Mouse (Mus musculus): ENCODE results near the gene Pcif1. TPM values are rescaled to one million over a fixed set of nuclear protein-coding genes. Genes with fewer than 3 reads are reported as not detected.

The Pcif1 gene
- total RNA-seq, 2 experiments from 2014 or later, result 34.1 to 34.5 TPM

Other genes with a start within 250 kb of the Pcif1 start
- not detected for gene Wfdc16, start 240.5 kb upstream of the Pcif1 start, total RNA-seq (2021)
- not detected for gene Wfdc10, start 223.3 kb upstream of the Pcif1 start, total RNA-seq (2021)
- gene Wfdc9, start 222.7 kb upstream of the Pcif1 start, total RNA-seq (2021), result not detected
- not detected for gene Wfdc11, start 205.2 kb upstream of the Pcif1 start, total RNA-seq (2021)
- gene Wfdc13, start 194.2 kb upstream of the Pcif1 start, total RNA-seq (2021), result not detected
- not detected for gene Spint4, start 180.8 kb upstream of the Pcif1 start, total RNA-seq (2021)
- not detected for gene Spint5, start 164.0 kb upstream of the Pcif1 start, total RNA-seq (2021)
- gene Wfdc3, start 133.4 kb upstream of the Pcif1 start, total RNA-seq (2021), result not detected
- gene Dnttip1, start 133.3 kb upstream of the Pcif1 start, total RNA-seq (2021), result 10 to 100 TPM; 22.8 to 29.3 TPM
- gene Ube2c, start 109.4 kb upstream of the Pcif1 start, total RNA-seq (2021), result 1 to 10 TPM; 2.5 to 3.1 TPM
- gene Tnnc2, start 99.3 kb upstream of the Pcif1 start, total RNA-seq (2021), result not detected
- gene Snx21, start 93.5 kb upstream of the Pcif1 start, total RNA-seq (2021), result 10 to 100 TPM; 23.4 to 29.0 TPM
- gene Acot8, start 74.4 kb upstream of the Pcif1 start, total RNA-seq (2021), result 10 to 100 TPM; 10.4 to 13.0 TPM
- gene Zswim3, start 74.2 kb upstream of the Pcif1 start, total RNA-seq (2021), result 1 to 10 TPM; 2.5 to 2.7 TPM
- gene Zswim1, start 56.6 kb upstream of the Pcif1 start, total RNA-seq (2021), result 1 to 10 TPM; 4.2 to 4.5 TPM
- gene Spata25, start 50.8 kb upstream of the Pcif1 start, total RNA-seq (2021), result under 1 TPM; 0.46 to 0.78 TPM
- 100 to 1,000 TPM; 103 to 106 TPM for gene Ctsa, start 46.4 kb upstream of the Pcif1 start, total RNA-seq (2021)
- gene Neurl2, start 45.8 kb upstream of the Pcif1 start, total RNA-seq (2021), result 10 to 100 TPM; 46.2 to 51.4 TPM
- 10 to 100 TPM; 40.3 to 46.3 TPM for gene Pltp, start 21.6 kb upstream of the Pcif1 start, total RNA-seq (2021)
- 10 to 100 TPM in 1 of 2 experiments, 1 to 10 TPM in 1; 8.5 to 10.0 TPM for gene Zfp335, start 32.5 kb downstream of the Pcif1 start, total RNA-seq (2021)
- gene Mmp9, start 61.5 kb downstream of the Pcif1 start, total RNA-seq (2021), result under 1 TPM; 0.87 to 0.97 TPM
- under 1 TPM; 0.33 to 0.87 TPM for gene Slc12a5, start 81.5 kb downstream of the Pcif1 start, total RNA-seq (2021)
- gene Ncoa5, start 155.6 kb downstream of the Pcif1 start, total RNA-seq (2021), result 10 to 100 TPM; 17.7 to 18.3 TPM
- 1 to 10 TPM; 1.7 to 3.2 TPM for gene Cd40, start 176.3 kb downstream of the Pcif1 start, total RNA-seq (2021)
- gene 1700025C18Rik, start 211.4 kb downstream of the Pcif1 start, total RNA-seq (2021), result not detected